In the genomic region with DNA sequence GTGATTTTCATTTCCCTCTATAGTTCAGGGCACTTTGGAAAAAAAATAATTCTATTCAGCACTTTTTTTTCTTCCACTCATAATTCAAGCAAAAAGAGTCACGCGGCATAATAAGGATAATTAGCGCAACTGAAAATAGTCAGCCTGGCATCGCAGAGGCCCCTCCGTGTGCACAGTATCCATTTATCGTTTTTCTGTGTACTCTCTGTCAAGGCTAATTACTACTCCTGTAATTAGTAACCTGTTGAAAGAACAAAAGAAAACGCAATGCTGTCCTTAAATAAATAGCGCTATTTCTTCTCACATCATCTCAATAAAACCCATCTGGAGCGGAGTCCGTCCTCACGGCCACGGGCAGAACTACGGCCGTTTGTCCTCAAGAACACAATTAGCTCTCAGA, we compare ENCODE assay signal across 17 mouse cellular contexts.
"Had no signal": no experiment of that assay in that cellular context is flagged by ENCODE, and none has a peak within 500 bp of the region (broad histone marks: within the 10 kb centered on the region; RNA-seq: fewer than 3 reads in every experiment).

No protein-coding gene starts in this region.

- DNase-seq: kidney, adult 18-20 months; kidney, adult 9 months; kidney, postnatal 14 days; kidney, postnatal 4 days; left cerebral cortex, postnatal 4 days; liver, postnatal 0 days; lung, embryonic 14.5 days; thymus, postnatal 25 days had no signal

- H3K4me2 ChIP-seq: limb, embryonic 12.5 days; limb, embryonic 15.5 days; liver, embryonic 11.5 days; lung, embryonic 14.5 days; midbrain, embryonic 12.5 days; midbrain, embryonic 15.5 days; neural tube, embryonic 12.5 days had no signal

- H3K9me3 ChIP-seq: limb, embryonic 12.5 days; limb, embryonic 15.5 days; midbrain, embryonic 12.5 days; midbrain, embryonic 15.5 days; neural tube, embryonic 12.5 days had no signal

- H3K4me1 ChIP-seq: midbrain, embryonic 12.5 days; midbrain, embryonic 15.5 days; neural tube, embryonic 12.5 days had no signal

- H3K27me3 ChIP-seq: limb, embryonic 12.5 days; limb, embryonic 15.5 days; midbrain, embryonic 12.5 days; midbrain, embryonic 15.5 days; neural tube, embryonic 12.5 days had no signal

- H3K9ac ChIP-seq: limb, embryonic 12.5 days; limb, embryonic 15.5 days; liver, embryonic 14.5 days; liver, postnatal 0 days; lung, embryonic 14.5 days; midbrain, embryonic 12.5 days; midbrain, embryonic 15.5 days; neural tube, embryonic 12.5 days had no signal

- H3K4me3 ChIP-seq: limb, embryonic 12.5 days; limb, embryonic 15.5 days; midbrain, embryonic 12.5 days; midbrain, embryonic 15.5 days; neural tube, embryonic 12.5 days had no signal

- ATAC-seq: liver, postnatal 0 days; lung, postnatal 0 days; midbrain, embryonic 15.5 days had no signal

- H3K36me3 ChIP-seq: limb, embryonic 12.5 days; limb, embryonic 15.5 days; midbrain, embryonic 12.5 days; midbrain, embryonic 15.5 days; neural tube, embryonic 12.5 days had no signal

- H3K27ac ChIP-seq: limb, embryonic 12.5 days; limb, embryonic 15.5 days; liver, embryonic 14.5 days; macrophage; midbrain, embryonic 12.5 days; midbrain, embryonic 15.5 days; neural tube, embryonic 12.5 days had no signal
